Mouse (Mus musculus): ENCODE measurements around the gene Cdk4. TPM values are rescaled to one million over a fixed set of nuclear protein-coding genes. Genes with fewer than 3 reads are reported as not detected.

Cdk4 gene
- total RNA-seq, 2 experiments from 2014 or later, result 157 to 178 TPM

- peak in 1 of 2 experiments; percentile 34 for DNase-seq (ENCODE audit: low spot score in 2 of 2)
Measured at GRCm38 (mm10) chr10:127098514-127098913, 35.2 kb downstream of the Cdk4 start.

GRCm38 (mm10) chr10:127099191-127099590, 35.9 kb downstream of the Cdk4 start:
- no peak for DNase-seq (ENCODE audit: low spot score in 2 of 2)

- DNase-seq (ENCODE audit: low spot score in 2 of 2), result no peak
Measured at GRCm38 (mm10) chr10:127099868-127100267, 36.5 kb downstream of the Cdk4 start.

- DNase-seq (ENCODE audit: low spot score in 2 of 2), result no peak
Measured at GRCm38 (mm10) chr10:127100414-127100813, 37.1 kb downstream of the Cdk4 start.

GRCm38 (mm10) chr10:127101151-127101550, 37.8 kb downstream of the Cdk4 start:
- no peak for DNase-seq (ENCODE audit: low spot score in 2 of 2)

- no peak for DNase-seq (ENCODE audit: low spot score in 2 of 2)
Measured at GRCm38 (mm10) chr10:127103631-127104030, 40.3 kb downstream of the Cdk4 start.

- DNase-seq (ENCODE audit: low spot score in 2 of 2), result no peak
Measured at GRCm38 (mm10) chr10:127107563-127108261, 44.4 kb downstream of the Cdk4 start.

GRCm38 (mm10) chr10:127108262-127108583, 44.9 kb downstream of the Cdk4 start:
- DNase-seq (ENCODE audit: low spot score in 2 of 2), result no peak

GRCm38 (mm10) chr10:127111001-127111887, 47.9 kb downstream of the Cdk4 start:
- DNase-seq (ENCODE audit: low spot score in 2 of 2), result no peak

GRCm38 (mm10) chr10:127114408-127114807, 51.1 kb downstream of the Cdk4 start:
- no peak for DNase-seq (ENCODE audit: low spot score in 2 of 2)

- DNase-seq (ENCODE audit: low spot score in 2 of 2), result no peak
Measured at GRCm38 (mm10) chr10:127115068-127115467, 51.7 kb downstream of the Cdk4 start.

Other genes starting within 250 kb of the Cdk4 start
- gene Atp23, start 162.2 kb upstream of the Cdk4 start, total RNA-seq (2021), result 10 to 100 TPM in 1 of 2 experiments, 1 to 10 TPM in 1; 7.4 to 10.3 TPM
- gene Ctdsp2, start 84.8 kb upstream of the Cdk4 start, total RNA-seq (2021), result 10 to 100 TPM; 78.9 to 88.9 TPM
- gene Avil, start 62.8 kb upstream of the Cdk4 start, total RNA-seq (2021), result under 1 TPM; 0.11 to 0.18 TPM
- 10 to 100 TPM; 31.4 to 36.3 TPM for gene Tsfm, start 32.7 kb upstream of the Cdk4 start, total RNA-seq (2021)
- gene Mettl1, start 22.1 kb upstream of the Cdk4 start, total RNA-seq (2021), result 10 to 100 TPM; 12.6 to 14.0 TPM
- gene Eef1akmt3, start 22.0 kb upstream of the Cdk4 start, total RNA-seq (2021), result under 1 TPM; 0.27 to 0.34 TPM
- under 1 TPM; 0.45 to 0.75 TPM for gene Cyp27b1, start 15.3 kb upstream of the Cdk4 start, total RNA-seq (2021)
- 10 to 100 TPM; 48.6 to 48.9 TPM for gene March9, start 3.4 kb upstream of the Cdk4 start, total RNA-seq (2021)
- 10 to 100 TPM; 59.9 to 63.4 TPM for gene Tspan31, start 6.7 kb downstream of the Cdk4 start, total RNA-seq (2021)
- gene Agap2, start 11.8 kb downstream of the Cdk4 start, total RNA-seq (2021), result 100 to 1,000 TPM; 542 to 553 TPM
- gene Os9, start 57.6 kb downstream of the Cdk4 start, total RNA-seq (2021), result 10 to 100 TPM; 94.3 to 98.3 TPM
- gene B4galnt1, start 101.7 kb downstream of the Cdk4 start, total RNA-seq (2021), result 100 to 1,000 TPM; 107 to 116 TPM
- 1 to 10 TPM; 2.0 to 2.6 TPM for gene Slc26a10, start 117.1 kb downstream of the Cdk4 start, total RNA-seq (2021)
- gene Arhgef25, start 126.5 kb downstream of the Cdk4 start, total RNA-seq (2021), result 100 to 1,000 TPM; 125 to 132 TPM
- gene Dtx3, start 132.2 kb downstream of the Cdk4 start, total RNA-seq (2021), result 100 to 1,000 TPM; 187 to 203 TPM
- 10 to 100 TPM; 38.3 to 38.4 TPM for gene Pip4k2c, start 148.1 kb downstream of the Cdk4 start, total RNA-seq (2021)
- gene Kif5a, start 199.8 kb downstream of the Cdk4 start, total RNA-seq (2021), result 100 to 1,000 TPM; 360 to 377 TPM
- gene Dctn2, start 202.8 kb downstream of the Cdk4 start, total RNA-seq (2021), result 100 to 1,000 TPM; 312 to 315 TPM
- 10 to 100 TPM; 44.8 to 58.7 TPM for gene Mbd6, start 225.5 kb downstream of the Cdk4 start, total RNA-seq (2021)
- 10 to 100 TPM; 53.9 to 57.7 TPM for gene Mars, start 248.3 kb downstream of the Cdk4 start, total RNA-seq (2021)